Mouse (Mus musculus) embryonic fibroblast, embryonic 13.5 days (primary cell): Measurements from ENCODE around the gene Hist1h3d. TPM values are rescaled to one million over a fixed set of nuclear protein-coding genes. Genes with fewer than 3 reads are reported as not detected.

ENCODE experiments used
- H3K27ac ChIP-seq: 2 replicates; pipeline ENCODE4 v1.5.1; 2012; ENCODE audit warnings: low read length, control low read depth, inconsistent platforms; ENCODE audit not compliant: insufficient read depth
- H3K4me1 ChIP-seq: 2 replicates; pipeline ENCODE4 v1.6.1; 2011; ENCODE audit warnings: low read length; ENCODE audit not compliant: control insufficient read depth, insufficient read depth
- H3K4me3 ChIP-seq: 2 replicates; pipeline ENCODE4 v1.5.1; 2011; ENCODE audit warnings: mild to moderate bottlenecking, control low read depth, low read length; ENCODE audit not compliant: insufficient read depth
- CTCF ChIP-seq: IDR thresholded peaks from 2 replicates; pipeline ENCODE4 v1.5.1; 2011; ENCODE audit warnings: mild to moderate bottlenecking, control low read depth, low read length, moderate library complexity, borderline replicate concordance; ENCODE audit not compliant: insufficient read depth
- POLR2A ChIP-seq: IDR thresholded peaks from 2 replicates; pipeline ENCODE4 v1.6.1; 2011; ENCODE audit warnings: low read depth, mild to moderate bottlenecking, control low read depth, low read length, moderate library complexity
- polyA plus RNA-seq: library from polyadenylated mRNA; stranded (reverse); fragments of >200 nt; gene quantifications from 2 replicates; pipeline ENCODE4 v1.2.4, GENCODE M21; 2011; ENCODE audit warnings: low read depth; ENCODE audit not compliant: missing spikeins, insufficient read length

Hist1h3d gene
- polyA plus RNA-seq, 1 experiment, result 5.1 TPM

DNA sequence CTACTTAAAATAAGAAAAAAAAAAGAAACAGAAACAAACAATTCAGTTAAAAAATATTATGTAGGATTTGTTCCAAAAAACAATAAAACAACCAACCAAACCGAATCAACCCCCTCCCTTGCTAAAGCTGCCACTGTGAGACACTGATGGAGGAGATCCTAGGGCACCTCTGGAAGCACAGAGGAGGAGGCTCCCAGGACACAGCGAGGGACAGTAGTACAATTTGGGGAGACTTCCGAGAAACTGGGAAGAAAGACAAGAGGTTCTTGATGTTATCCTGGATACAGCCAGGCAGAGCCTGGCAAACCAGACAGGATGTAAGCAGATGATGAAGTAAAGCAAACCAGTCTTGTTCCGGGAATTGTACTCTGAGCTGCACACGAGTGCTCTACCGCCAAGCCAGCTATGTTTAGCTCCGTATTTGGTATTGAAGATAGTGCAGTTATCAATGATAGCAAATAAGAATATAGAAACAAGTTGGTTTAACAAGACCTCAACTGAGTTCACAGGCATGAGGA, 27.7 kb downstream of the Hist1h3d start:
- Histone ChIP-seq H3K4me3 (no peak overlapping the region), H3K27ac (no peak overlapping the region), H3K4me1 (no peaks in the 10 kb centered on the region)
- TF ChIP-seq POLR2A (no peak), CTCF (no peak)

DNA sequence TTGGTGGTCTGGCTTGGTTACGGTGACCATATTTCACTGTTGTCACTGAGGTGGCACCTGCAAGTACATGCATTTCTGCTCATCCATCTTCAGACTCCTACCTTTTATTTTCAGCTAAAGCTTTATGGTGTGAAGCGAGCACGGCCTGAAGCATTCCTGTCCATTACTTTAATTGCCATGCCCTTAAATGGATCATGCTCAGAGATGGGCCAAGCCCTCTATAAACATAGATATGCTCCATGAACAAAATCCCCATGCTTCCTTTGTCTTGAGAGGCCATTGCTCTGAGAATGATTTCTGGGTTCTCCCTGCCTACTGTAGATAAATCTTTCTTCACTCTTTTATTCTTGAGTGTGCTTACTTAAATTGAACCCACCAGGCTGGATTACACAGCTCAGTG, 28.9 kb downstream of the Hist1h3d start:
- Histone ChIP-seq H3K4me1 (no peaks in the 10 kb centered on the region), H3K27ac (no peak overlapping the region), H3K4me3 (no peak overlapping the region)
- TF ChIP-seq POLR2A (no peak), CTCF (no peak)

DNA sequence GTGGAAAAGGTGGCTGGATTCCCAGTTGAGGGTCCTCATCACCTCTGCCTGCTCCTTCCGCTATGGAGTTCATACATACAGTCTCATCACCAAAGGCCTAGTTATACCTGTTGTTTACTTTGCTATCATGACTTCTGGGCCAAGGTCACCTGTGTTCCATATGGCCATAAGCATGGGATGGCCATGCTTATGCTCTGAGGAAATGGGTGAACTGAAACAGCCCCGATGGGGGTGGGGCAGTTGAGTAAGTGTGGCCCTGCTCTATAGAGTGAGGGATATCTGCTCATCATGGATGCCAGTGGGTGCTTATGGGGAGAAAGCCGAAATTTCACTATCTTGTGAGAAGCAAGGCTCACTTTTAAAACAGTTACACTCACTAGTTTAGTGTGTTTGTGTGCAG, 29.5 kb downstream of the Hist1h3d start:
- no peak overlapping the region for H3K4me3 ChIP-seq
- no peaks in the 10 kb centered on the region for H3K4me1 ChIP-seq
- no peak for TF ChIP-seq POLR2A
- no peak for TF ChIP-seq CTCF
- H3K27ac ChIP-seq, result no peak overlapping the region

DNA sequence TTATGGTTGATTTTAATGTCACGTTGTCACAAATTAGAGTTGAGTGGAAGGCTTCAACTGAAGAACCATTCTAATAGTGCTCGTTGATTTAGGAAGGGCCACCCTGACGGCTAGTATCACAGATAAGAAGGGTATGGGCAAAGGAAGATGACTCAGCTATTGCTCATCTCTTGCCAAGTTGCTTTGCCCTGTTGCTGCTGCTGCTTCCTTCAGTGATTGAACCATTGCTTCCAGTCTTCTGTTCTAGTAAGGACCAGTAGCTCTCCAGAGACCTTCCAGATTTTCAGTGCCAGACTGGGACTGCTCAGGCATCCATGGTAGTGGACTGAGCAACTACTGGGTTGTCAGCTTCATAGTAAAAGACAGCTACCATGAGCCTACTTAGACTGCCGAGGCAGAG, 33.6 kb downstream of the Hist1h3d start:
- TF ChIP-seq CTCF (no peak), POLR2A (no peak)
- Histone ChIP-seq H3K27ac (no peak overlapping the region), H3K4me1 (no peaks in the 10 kb centered on the region), H3K4me3 (no peak overlapping the region)

DNA sequence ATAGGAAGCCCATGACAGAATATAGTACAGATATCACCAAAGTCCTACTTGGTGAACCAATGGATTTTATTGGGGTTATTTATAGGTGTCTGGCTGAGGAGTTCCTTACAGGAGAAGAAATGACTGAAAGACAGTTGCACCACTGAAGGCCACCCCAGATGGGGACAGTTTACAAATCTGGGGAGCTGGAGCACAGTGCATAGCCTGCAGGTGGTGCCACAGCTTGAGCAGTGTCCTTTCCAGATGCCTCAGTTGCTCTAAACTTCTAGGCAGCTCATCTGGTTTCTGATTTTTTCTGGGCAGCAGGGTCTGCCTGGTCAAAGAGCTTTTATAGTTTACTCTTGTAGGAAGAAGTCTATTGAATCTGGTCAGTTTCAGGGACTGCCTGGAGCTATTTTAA, 34.3 kb downstream of the Hist1h3d start:
- Histone ChIP-seq H3K4me1 (no peaks in the 10 kb centered on the region), H3K27ac (no peak overlapping the region), H3K4me3 (no peak overlapping the region)
- no peak for TF ChIP-seq POLR2A

DNA sequence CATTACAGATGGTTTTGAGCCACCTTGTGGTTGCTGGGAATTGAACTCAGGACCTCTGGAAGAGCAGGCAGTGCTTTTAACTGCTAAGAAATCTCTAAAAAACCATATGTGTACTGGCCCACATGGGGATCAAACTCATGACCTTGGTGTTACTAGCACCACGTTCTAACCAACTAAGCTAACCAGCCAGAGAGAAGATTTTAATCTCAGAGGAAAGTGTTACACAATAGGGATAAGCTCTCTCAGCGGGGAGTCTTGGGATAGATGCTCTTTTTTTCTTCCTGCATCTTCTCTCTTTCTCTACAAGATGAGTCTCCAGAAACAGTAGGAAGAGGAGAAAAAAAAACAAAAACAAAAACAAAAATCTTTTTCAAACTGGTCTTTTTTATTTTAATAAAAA, 34.8 kb downstream of the Hist1h3d start:
- TF ChIP-seq CTCF (no peak), POLR2A (no peak)
- H3K4me3 ChIP-seq, result no peak overlapping the region
- no peaks in the 10 kb centered on the region for H3K4me1 ChIP-seq
- no peak overlapping the region for H3K27ac ChIP-seq

DNA sequence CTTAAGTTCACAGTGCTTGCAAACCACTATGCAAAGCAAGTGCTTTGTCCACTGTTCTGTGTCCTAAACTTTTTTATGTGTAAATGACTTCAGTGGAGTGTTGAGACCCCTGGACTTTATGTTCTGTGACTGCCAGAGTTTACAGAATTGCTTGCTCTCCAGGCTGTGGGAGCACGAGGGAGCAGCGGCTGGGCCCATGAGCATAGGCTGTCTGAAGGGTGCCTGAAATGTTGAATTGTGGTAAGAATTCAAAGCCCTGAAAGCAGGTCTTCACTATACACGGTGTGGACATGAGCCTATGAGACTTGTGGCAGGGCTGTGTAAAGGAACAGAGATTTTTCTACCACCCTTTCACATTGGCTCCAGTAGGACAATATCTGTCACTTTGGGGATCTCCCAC, 36.1 kb downstream of the Hist1h3d start:
- Histone ChIP-seq H3K4me1 (no peaks in the 10 kb centered on the region), H3K4me3 (no peak overlapping the region), H3K27ac (no peak overlapping the region)
- TF ChIP-seq POLR2A, result no peak
- TF ChIP-seq CTCF, result no peak

DNA sequence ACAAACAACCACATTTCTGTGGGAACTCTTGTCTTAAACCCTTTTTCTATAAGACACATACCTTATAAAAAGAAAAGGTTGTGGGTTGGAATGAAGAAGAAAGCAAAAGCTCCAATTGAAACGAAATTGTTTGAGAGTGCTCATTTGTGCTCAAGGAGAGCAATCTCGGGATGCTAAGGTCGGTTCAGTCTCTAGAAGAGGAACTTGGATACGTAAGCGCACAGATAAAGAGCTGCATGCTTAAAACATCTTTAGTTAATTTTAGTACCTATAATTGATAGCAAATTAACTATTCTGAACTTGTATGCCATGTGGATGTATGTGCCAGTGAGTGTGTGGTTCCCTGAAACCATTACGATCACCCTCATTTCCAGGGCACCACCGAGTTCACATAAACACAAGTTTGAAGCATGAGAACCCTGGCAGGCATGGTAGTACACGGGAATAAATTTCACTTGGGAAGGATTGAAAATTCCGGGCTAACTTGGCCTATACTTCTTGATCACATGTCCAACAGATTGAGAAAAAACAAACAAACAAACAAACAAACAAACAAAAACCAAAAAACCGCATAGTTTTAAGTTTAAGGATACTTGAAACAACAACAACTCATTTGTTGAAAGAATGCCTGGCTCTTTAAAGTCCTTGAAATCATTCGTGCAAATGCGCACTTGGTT, 44.6 kb downstream of the Hist1h3d start:
- peak overlapping the region; percentile 66 for H3K27ac ChIP-seq
- H3K4me1 ChIP-seq, result peaks cover 3% of the 10 kb centered on the region; the same call in 1 of the 2 replicates
- no peak for TF ChIP-seq CTCF
- TF ChIP-seq POLR2A, result no peak
- peak overlapping the region; percentile 49 for H3K4me3 ChIP-seq

DNA sequence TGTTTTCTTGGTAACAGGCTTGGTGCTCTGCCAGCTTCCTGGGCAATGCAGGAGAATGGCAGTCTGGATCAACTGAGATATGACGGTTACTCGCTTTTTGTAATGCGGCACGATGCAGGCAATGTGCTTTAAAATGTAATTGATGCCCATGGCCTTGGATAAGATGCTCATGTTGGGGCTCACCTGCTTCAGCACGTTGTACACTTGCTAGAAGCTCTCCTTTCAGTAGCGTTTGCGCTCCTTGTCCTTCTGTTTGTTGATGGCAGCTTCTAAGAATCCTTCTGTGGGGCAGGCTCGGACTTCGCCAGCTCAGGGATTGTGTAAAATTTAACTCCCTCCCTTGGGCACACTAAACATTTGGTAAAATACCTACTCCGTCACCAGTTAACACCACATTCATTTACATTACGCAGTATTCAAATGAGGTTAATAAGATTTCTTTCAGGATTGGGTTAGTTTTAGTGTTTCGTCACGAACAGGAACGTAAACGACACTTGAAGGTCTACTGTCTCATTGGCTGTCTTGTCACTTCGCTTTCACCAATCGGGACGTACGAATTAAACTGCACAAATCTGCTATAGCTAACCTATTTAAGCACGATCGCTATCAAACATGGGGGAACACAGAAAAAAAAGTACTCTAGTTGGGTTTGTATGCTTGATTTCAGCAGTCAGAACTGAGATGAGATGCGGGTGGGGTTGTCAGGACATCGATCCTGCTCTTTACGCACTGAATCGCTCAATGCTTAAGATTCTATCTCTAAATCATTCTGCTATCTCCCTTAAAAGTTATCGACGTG, 45.4 kb downstream of the Hist1h3d start, which contains the start of gene Hist1h2be:
Hist1h2be (minus strand) TSS at position 392 of the 799 bp plus-strand sequence.
- peak within 1 kb of the TSS; percentile 86 for H3K27ac ChIP-seq
- TF ChIP-seq POLR2A (peak; percentile 86; the same call in 1 of the 2 replicates), CTCF (no peak)
- peaks cover 3% of the 10 kb centered on the region; the same call in 1 of the 2 replicates for H3K4me1 ChIP-seq
- H3K4me3 ChIP-seq, result peak within 1 kb of the TSS; percentile 75
